28 mouse cellular contexts compared by ENCODE assay signal in genomic region chr17:35591731-35592130, GRCm38 (mm10). TPM values are rescaled to one million over a fixed set of nuclear protein-coding genes. Genes with fewer than 3 reads are reported as not detected.
DNase-seq lines count a peak whose midpoint lies in the region.
"Had no signal": no experiment of that assay in that cellular context is flagged by ENCODE, and none has a peak within 500 bp of the region (broad histone marks: within the 10 kb centered on the region; RNA-seq: fewer than 3 reads in every experiment).

No protein-coding gene starts in this region.

- peak; percentile 7 to 15 for DNase-seq in left cerebral cortex, postnatal 25 days (ENCODE audit: low spot score in 2 of 2)
- DNase-seq in left cerebral cortex, adult 8-10 months (ENCODE audit: low spot score in 2 of 2) = no peak
- DNase-seq in right cerebral cortex, postnatal 25 days = peak; percentile 27
- DNase-seq in right cerebral cortex, postnatal 4 days = no peak
- DNase-seq in NIH3T3 (ENCODE audit: low read depth) = peak; percentile 77
- DNase-seq in embryo, embryonic 10.5 days (ENCODE audit: low spot score) = no peak
- DNase-seq in lung, postnatal 36 days = no peak
- DNase-seq: adrenal gland, adult 2 months; adrenal gland, postnatal 36 days; B cell, adult 2 months; cerebellum, adult 2 months; cerebellum, postnatal 14 days; gastrocnemius, adult 2 months; gastrocnemius, postnatal 36 days; heart, adult 18-20 months; heart, postnatal 36 days; kidney, adult 18-20 months; kidney, postnatal 25 days; right cerebral cortex, postnatal 14 days; spleen, adult 18-20 months; thymus, adult 2 months; thymus, postnatal 36 days had no signal

- intact Hi-C loops in left cerebral cortex, postnatal 25 days (cut with DNase I) = loop anchor here (1.0 to 2.0 kb wide), 2 partner anchors 44 to 75 kb away; partner anchors contain the start of gene Vars2

RNA-seq across cellular contexts. Expression of gene Sfta2, which starts 9.6 kb away (rescaled TPM):
- total RNA-seq in left cerebral cortex, postnatal 25 days (2021) = not detected
- total RNA-seq in left cerebral cortex, adult 8-10 months (2022) = not detected
- total RNA-seq: adrenal gland, adult 2 months; adrenal gland, postnatal 36 days; G1E; gastrocnemius, adult 2 months; gastrocnemius, postnatal 36 days; heart, adult 18-20 months; heart, postnatal 36 days; layer of hippocampus, adult 18-20 months; layer of hippocampus, postnatal 10 days; left cerebral cortex, adult 18-20 months; left cerebral cortex, postnatal 36 days; megakaryocyte, adult 5-6 weeks had no signal

RNA-seq across cellular contexts. Expression of gene 2300002M23Rik, which starts 24.5 kb away (rescaled TPM):
- not detected for total RNA-seq in left cerebral cortex, postnatal 25 days (2021)
- total RNA-seq in left cerebral cortex, adult 8-10 months (2022) = not detected
- total RNA-seq: adrenal gland, adult 2 months; adrenal gland, postnatal 36 days; gastrocnemius, adult 2 months; gastrocnemius, postnatal 36 days; heart, adult 18-20 months; heart, postnatal 36 days; layer of hippocampus, adult 18-20 months; layer of hippocampus, postnatal 10 days; left cerebral cortex, adult 18-20 months; left cerebral cortex, postnatal 36 days; megakaryocyte, adult 5-6 weeks had no signal

RNA-seq across cellular contexts. Expression of gene Gm9573, which starts 34.7 kb away (rescaled TPM):
- not detected for total RNA-seq in left cerebral cortex, postnatal 25 days (2021)
- total RNA-seq in left cerebral cortex, adult 8-10 months (2022) = under 1 TPM in 1 of 4 experiments, not detected in 3; 0.07 TPM
- total RNA-seq: adrenal gland, adult 2 months; adrenal gland, postnatal 36 days; gastrocnemius, adult 2 months; gastrocnemius, postnatal 36 days; heart, adult 18-20 months; heart, postnatal 36 days; layer of hippocampus, adult 18-20 months; layer of hippocampus, postnatal 10 days; left cerebral cortex, adult 18-20 months; left cerebral cortex, postnatal 36 days; megakaryocyte, adult 5-6 weeks had no signal

RNA-seq across cellular contexts. Expression of gene Cdsn, which starts 39.8 kb away (rescaled TPM):
- total RNA-seq in left cerebral cortex, postnatal 25 days (2021) = 1 to 10 TPM; 1.1 to 1.3 TPM
- total RNA-seq in left cerebral cortex, adult 8-10 months (2022) = 1 to 10 TPM in 3 of 4 experiments, under 1 TPM in 1; 1.00 to 1.6 (median 1.2) TPM
- total RNA-seq: G1E; gastrocnemius, adult 2 months; gastrocnemius, postnatal 36 days; megakaryocyte, adult 5-6 weeks had no signal

RNA-seq across cellular contexts. Expression of gene Mucl3, which starts 51.8 kb away (rescaled TPM):
- not detected for total RNA-seq in left cerebral cortex, postnatal 25 days (2021)
- not detected for total RNA-seq in left cerebral cortex, adult 8-10 months (2022)
- total RNA-seq: adrenal gland, adult 2 months; adrenal gland, postnatal 36 days; gastrocnemius, adult 2 months; gastrocnemius, postnatal 36 days; heart, adult 18-20 months; heart, postnatal 36 days; layer of hippocampus, adult 18-20 months; layer of hippocampus, postnatal 10 days; left cerebral cortex, adult 18-20 months; left cerebral cortex, postnatal 36 days; megakaryocyte, adult 5-6 weeks had no signal

Comparison
In these comparisons a context has a peak if more than half of its experiments do, and no peak if none do; other contexts are left out.
1. DNase-seq: peak in left cerebral cortex, postnatal 25 days (2 of 2), right cerebral cortex, postnatal 25 days (single experiment) and NIH3T3 (single experiment); none in left cerebral cortex, adult 8-10 months (0 of 2), right cerebral cortex, postnatal 4 days (single experiment), embryo, embryonic 10.5 days (single experiment) and lung, postnatal 36 days (single experiment).